8 mouse cellular contexts compared by ENCODE assay signal in genomic region chr6:56831697-56832406, GRCm38 (mm10). TPM values are rescaled to one million over a fixed set of nuclear protein-coding genes. Genes with fewer than 3 reads are reported as not detected.
DNase-seq lines count a peak whose midpoint lies in the region; ATAC-seq lines count a peak whose summit lies in the region.

Fkbp9 (plus strand) TSS chr6:56832059.

- peak; percentile 95 for DNase-seq in adrenal gland, adult 2 months
- peak; percentile 91 for DNase-seq in embryo, embryonic 10.5 days (ENCODE audit: low spot score)
- peak; percentile 76 to 79 for DNase-seq in gastrocnemius, adult 8-10 months (ENCODE audit: low spot score in 2 of 2)
- peak; percentile 36 to 54 for DNase-seq in left cerebral cortex, adult 18-20 months (ENCODE audit: low spot score in 2 of 2)
- peak; percentile 88 for DNase-seq in lung, postnatal 36 days
- peak; percentile 47 to 56 for DNase-seq in right cerebral cortex, adult 2 months (ENCODE audit: low spot score in 2 of 2)

- H3K27ac ChIP-seq in hindbrain, embryonic 15.5 days (replicated peaks): peak within 1 kb of the TSS; percentile 67

- WGBS in hindbrain, embryonic 15.5 days: under 1% methylated on average over 57 of the region's 58 CpGs

- H3K36me3 ChIP-seq in hindbrain, embryonic 15.5 days: no peaks in the 10 kb centered on the region

- H3K9ac ChIP-seq in hindbrain, embryonic 15.5 days: peak within 1 kb of the TSS; percentile 53

- no peaks in the 10 kb centered on the region for H3K27me3 ChIP-seq in hindbrain, embryonic 15.5 days

- no peaks in the 10 kb centered on the region for H3K9me3 ChIP-seq in hindbrain, embryonic 15.5 days

- peak within 1 kb of the TSS; percentile 92 for H3K4me2 ChIP-seq in hindbrain, embryonic 15.5 days

- H3K4me1 ChIP-seq in hindbrain, embryonic 15.5 days (replicated peaks): peaks cover 6% of the 10 kb centered on the region; the same call in 1 of the 2 replicates

- peak within 1 kb of the TSS; percentile 61 for H3K4me3 ChIP-seq in hindbrain, embryonic 15.5 days

- ATAC-seq in hindbrain, embryonic 15.5 days (ENCODE audit: low FRiP score, low read depth): peak; percentile 93
- ATAC-seq in activated CD4-positive, CD25-positive, alpha-beta regulatory T cell, adult 4 months: no peak

RNA-seq across cellular contexts. Expression of gene Fkbp9, which starts in this region (rescaled TPM):
- 10 to 100 TPM; 53.9 to 87.1 TPM for total RNA-seq in adrenal gland, adult 2 months (2021)
- 33.5 and 35.2 TPM in 2 replicates for polyA plus RNA-seq in adrenal gland, adult 2 months (2012; rRNA removed)
- total RNA-seq in gastrocnemius, adult 8-10 months (2022): 10 to 100 TPM; 58.9 to 65.0 (median 60.8) TPM
- 41.7 and 42.8 TPM in 2 replicates for polyA plus RNA-seq in hindbrain, embryonic 15.5 days (2015; fragmentation: Nextera tagmentation; extraction: Ambion mirVana)
- 10 to 100 TPM; 26.8 to 31.4 TPM for total RNA-seq in left cerebral cortex, adult 18-20 months (2021)
- not detected for polyA plus RNA-seq in activated CD4-positive, CD25-positive, alpha-beta regulatory T cell, adult 4 months (2017; shearing (Covaris generic))

Comparison
In these comparisons a context has a peak if more than half of its experiments do, and no peak if none do; other contexts are left out.
1. RNA of gene Fkbp9 (polyA plus RNA-seq): 41.7 to 42.8 TPM in hindbrain, embryonic 15.5 days and 33.5 to 35.2 TPM in adrenal gland, adult 2 months; not detected in activated CD4-positive, CD25-positive, alpha-beta regulatory T cell, adult 4 months; every median in the first group is over 10 times any median in the second.
2. DNase-seq: peak in every context shown above with its lines; median percentile 95 in adrenal gland, adult 2 months; 91 in embryo, embryonic 10.5 days; 88 in lung, postnatal 36 days; 78 in gastrocnemius, adult 8-10 months; 52 in right cerebral cortex, adult 2 months; 45 in left cerebral cortex, adult 18-20 months.